Mouse (Mus musculus) kidney, embryonic 16.5 days (tissue): Measurements from ENCODE around the gene Gm20388. TPM values are rescaled to one million over a fixed set of nuclear protein-coding genes. Genes with fewer than 3 reads are reported as not detected.

ENCODE experiments used
- ATAC-seq: fragments of 200-750 bp; cut with Nextera tagmentation; 2 replicates; pipeline ENCODE4 v1.8.0; 2017; ENCODE audit warnings: moderate TSS enrichment; ENCODE audit not compliant: low FRiP score, low TSS enrichment
- H3K27ac ChIP-seq: fragments of 300-500 bp; sonication (generic); 2 replicates; pipeline ENCODE4 v1.5.1; 2014; ENCODE audit warnings: low read length
- H3K27me3 ChIP-seq: fragments of 300-500 bp; sonication (generic); 2 replicates; pipeline ENCODE4 v1.6.1; 2014; ENCODE audit warnings: low read length, control low read depth, mixed read lengths; ENCODE audit not compliant: insufficient read depth
- H3K36me3 ChIP-seq: fragments of 300-500 bp; sonication (generic); 2 replicates; pipeline ENCODE4 v1.6.1; 2014; ENCODE audit warnings: low read length, control low read depth, mixed read lengths; ENCODE audit not compliant: insufficient read depth
- H3K4me1 ChIP-seq: fragments of 300-500 bp; sonication (generic); 2 replicates; pipeline ENCODE4 v1.6.1; 2014; ENCODE audit warnings: low read length, control low read depth, mixed read lengths; ENCODE audit not compliant: insufficient read depth
- H3K4me2 ChIP-seq: fragments of 300-500 bp; sonication (generic); replicated peaks from 2 replicates; pipeline ENCODE4 v1.6.1; 2014; ENCODE audit warnings: low read depth, low read length
- H3K4me3 ChIP-seq: fragments of 300-500 bp; sonication (generic); 2 replicates; pipeline ENCODE4 v1.5.1; 2014; ENCODE audit warnings: mild to moderate bottlenecking, low read length
- H3K9ac ChIP-seq: fragments of 300-500 bp; sonication (generic); replicated peaks from 2 replicates; pipeline ENCODE4 v1.6.1; 2014; ENCODE audit warnings: low read length
- H3K9me3 ChIP-seq: fragments of 300-500 bp; sonication (generic); 2 replicates; pipeline ENCODE4 v1.6.1; 2016; ENCODE audit warnings: low read length, control low read depth
- WGBS: fragments of 180-500 bp; shearing (Covaris S2); extraction: QIAGEN DNeasy Blood & Tissue Kit; methylation state at CpG from one replicate; pipeline ENCODE4 v1.1.7; 2014; 5-methylcytosine and 5-hydroxymethylcytosine counted together
- polyA plus RNA-seq: library from polyadenylated mRNA; unstranded; fragments of >200 nt; fragmentation: Nextera tagmentation; extraction: Ambion mirVana; gene quantifications from 2 replicates; pipeline ENCODE4 v1.2.1, GENCODE M21; 2015

The Gm20388 gene
- polyA plus RNA-seq, 1 experiment from 2014 or later = 7.7 TPM

DNA sequence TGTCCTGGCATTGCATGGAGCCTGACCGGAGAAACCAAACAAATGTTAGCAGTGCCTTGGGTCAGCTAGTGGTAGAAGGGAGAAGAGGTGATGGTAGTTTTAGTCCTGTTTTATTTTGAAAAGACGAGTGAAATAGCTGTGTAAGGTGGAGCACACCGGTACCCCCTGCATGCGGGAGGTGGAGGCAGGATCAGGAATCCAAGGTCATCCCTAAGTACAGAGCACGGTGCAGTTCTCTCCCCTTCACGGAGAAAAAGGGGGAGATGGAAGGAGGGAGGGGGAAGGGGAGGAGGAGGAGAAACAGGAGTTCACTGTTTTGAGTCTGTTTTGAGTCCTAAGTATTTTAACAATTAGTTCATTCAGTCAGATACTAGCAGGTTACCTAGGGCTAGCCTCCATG, 2.0 kb downstream of the Gm20388 start:
- no peaks in the 10 kb centered on the region for H3K36me3 ChIP-seq
- H3K9me3 ChIP-seq = no peaks in the 10 kb centered on the region
- H3K9ac ChIP-seq = peak overlapping the region; percentile 48
- H3K4me1 ChIP-seq = peaks cover 63% of the 10 kb centered on the region
- peak overlapping the region; percentile 66; the same call in 1 of the 2 replicates for H3K27ac ChIP-seq
- WGBS = 43% methylated on average over 6 of the region's 6 CpGs
- no peaks in the 10 kb centered on the region for H3K27me3 ChIP-seq
- ATAC-seq = no peak
- H3K4me3 ChIP-seq = peak overlapping the region; percentile 84
- peak overlapping the region; percentile 93 for H3K4me2 ChIP-seq

DNA sequence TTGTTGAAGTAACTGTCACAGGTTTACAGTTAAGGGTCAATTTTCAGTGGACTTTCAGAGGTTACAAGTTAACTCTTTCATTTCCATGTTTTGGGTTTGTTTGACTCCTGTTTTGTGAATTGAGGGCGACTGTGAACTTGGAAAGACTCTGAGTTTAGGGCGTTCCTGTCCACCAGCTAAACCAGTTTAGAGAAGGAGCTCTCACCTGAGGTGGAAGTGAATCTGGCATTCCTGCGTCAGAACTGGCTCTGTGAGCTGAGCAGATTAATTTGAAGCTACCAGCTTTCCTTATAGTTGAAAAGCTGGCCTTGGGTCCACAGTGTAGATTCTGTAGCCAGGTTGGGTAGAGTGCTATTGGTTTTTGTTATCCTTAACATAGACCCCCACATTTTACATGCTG, 2.5 kb downstream of the Gm20388 start:
- ATAC-seq = no peak
- Histone ChIP-seq H3K4me1 (peaks cover 67% of the 10 kb centered on the region), H3K36me3 (no peaks in the 10 kb centered on the region), H3K27me3 (no peaks in the 10 kb centered on the region), H3K4me2 (peak overlapping the region; percentile 93; the same call in 1 of the 2 replicates), H3K27ac (peak overlapping the region; percentile 66), H3K9ac (peak overlapping the region; percentile 3), H3K4me3 (no peak overlapping the region), H3K9me3 (no peaks in the 10 kb centered on the region)
- WGBS = 63% methylated on average over 3 of the region's 3 CpGs

DNA sequence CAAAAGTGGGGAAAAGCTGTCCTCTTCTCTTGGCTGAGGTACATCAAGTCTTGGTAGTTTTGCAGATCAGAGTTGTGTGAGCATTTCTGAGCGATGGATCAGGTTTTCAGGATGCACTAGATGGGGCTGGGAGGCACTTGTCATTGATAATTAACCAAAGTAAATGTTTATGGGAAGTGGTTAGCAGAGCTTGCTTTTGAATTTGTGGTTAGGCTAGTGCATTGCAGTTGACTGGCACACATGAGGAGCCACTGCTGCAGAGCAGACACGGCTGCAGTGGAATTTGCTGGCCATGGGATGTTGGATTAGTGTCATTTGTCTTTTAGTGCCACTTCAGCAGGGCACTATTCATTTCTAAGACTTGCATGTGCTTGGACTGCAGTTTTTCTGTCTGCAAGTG, 3.5 kb downstream of the Gm20388 start:
- 35% methylated on average over 2 of the region's 2 CpGs for WGBS
- no peak for ATAC-seq
- Histone ChIP-seq H3K9ac (no peak overlapping the region), H3K27ac (peak overlapping the region; percentile 66), H3K4me1 (peaks cover 67% of the 10 kb centered on the region), H3K4me3 (no peak overlapping the region), H3K4me2 (peak overlapping the region; percentile 93; the same call in 1 of the 2 replicates), H3K27me3 (no peaks in the 10 kb centered on the region), H3K36me3 (no peaks in the 10 kb centered on the region), H3K9me3 (no peaks in the 10 kb centered on the region)

DNA sequence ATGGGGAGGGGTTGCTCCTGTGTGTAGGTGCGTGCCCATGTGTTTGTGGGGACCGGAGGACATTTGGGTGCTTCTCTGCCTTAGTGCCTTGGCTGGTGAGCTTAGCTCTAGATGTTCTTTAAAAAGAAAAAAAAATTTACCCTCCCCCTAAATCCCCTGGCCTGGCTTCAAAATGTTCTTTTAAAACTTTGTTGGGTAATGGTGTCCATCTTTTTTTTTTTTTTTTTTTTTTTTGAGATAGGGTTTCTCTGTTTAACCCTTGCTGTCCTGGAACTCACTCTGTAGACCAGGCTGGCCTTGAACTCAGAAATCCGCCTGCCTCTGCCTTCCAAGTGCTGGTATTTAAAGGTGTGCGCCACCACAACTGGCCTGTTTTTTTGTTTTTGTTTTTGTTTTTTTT, 4.7 kb downstream of the Gm20388 start:
- H3K9ac ChIP-seq = peak overlapping the region; percentile 38; the same call in 1 of the 2 replicates

DNA sequence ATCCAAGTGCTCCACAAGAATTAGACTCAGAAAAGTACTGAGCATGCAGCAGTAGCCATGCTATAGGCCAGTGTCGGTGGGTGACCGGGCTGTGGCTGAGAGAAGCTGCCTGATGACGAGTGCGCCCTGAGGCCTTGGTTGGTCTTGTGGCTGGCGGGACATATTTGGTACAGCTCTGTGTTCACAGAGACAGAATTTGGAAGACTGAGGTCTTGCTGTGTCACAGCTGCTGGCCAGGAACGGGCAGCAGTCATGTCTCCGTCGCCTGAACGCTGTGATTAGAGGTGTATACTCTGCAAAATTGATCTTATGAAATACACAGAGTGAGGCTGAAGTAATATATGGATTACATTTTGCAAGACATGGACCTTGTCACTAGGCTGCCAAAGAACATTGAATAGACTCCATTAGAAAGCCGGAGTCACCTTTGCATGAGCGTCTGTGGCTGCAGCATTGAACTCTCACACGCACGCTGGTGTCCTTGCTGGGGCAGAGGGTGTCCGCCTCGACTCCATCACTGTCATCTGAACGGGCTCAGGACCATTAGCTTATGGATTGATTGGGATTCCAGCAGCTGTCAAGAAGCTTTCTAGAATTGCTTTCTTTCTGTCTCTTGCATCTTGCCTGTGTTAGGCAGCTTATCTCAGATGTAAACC, 5.7 kb downstream of the Gm20388 start:
- Histone ChIP-seq H3K27me3 (no peaks in the 10 kb centered on the region), H3K9ac (no peak overlapping the region), H3K4me2 (no peak overlapping the region), H3K4me3 (no peak overlapping the region), H3K4me1 (peaks cover 69% of the 10 kb centered on the region), H3K27ac (no peak overlapping the region), H3K9me3 (no peaks in the 10 kb centered on the region), H3K36me3 (no peaks in the 10 kb centered on the region)
- WGBS = 65% methylated on average over 16 of the region's 16 CpGs
- ATAC-seq = no peak

More for the DNA sequence above, 4.7 kb downstream of the Gm20388 start:
- WGBS = 79% methylated on average over 4 of the region's 4 CpGs
- Histone ChIP-seq H3K4me2 (no peak overlapping the region), H3K36me3 (no peaks in the 10 kb centered on the region), H3K4me3 (no peak overlapping the region), H3K9me3 (no peaks in the 10 kb centered on the region), H3K27ac (no peak overlapping the region), H3K27me3 (no peaks in the 10 kb centered on the region), H3K4me1 (peaks cover 63% of the 10 kb centered on the region)
- no peak for ATAC-seq

DNA sequence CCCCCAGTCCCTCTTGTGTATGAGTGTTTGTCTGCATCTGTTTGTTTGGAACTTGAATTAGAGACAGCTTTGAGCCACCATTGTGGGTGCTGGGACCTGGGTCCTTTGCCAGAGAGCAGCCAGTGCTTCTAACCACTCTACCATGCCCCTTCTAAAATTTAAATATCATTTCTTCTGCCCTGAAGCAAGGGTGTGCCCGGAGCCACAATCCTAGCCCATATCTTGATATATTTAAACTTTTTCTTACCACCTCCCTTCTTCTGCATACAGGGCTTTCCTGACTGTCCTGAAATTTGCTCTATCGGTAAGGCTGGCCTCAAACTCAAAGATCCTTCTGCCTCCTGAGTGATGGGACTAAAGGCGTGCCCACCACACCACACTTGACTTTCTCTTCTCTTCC, 6.8 kb downstream of the Gm20388 start:
- Histone ChIP-seq H3K27ac (no peak overlapping the region), H3K4me1 (peaks cover 61% of the 10 kb centered on the region), H3K27me3 (no peaks in the 10 kb centered on the region), H3K4me3 (no peak overlapping the region), H3K4me2 (no peak overlapping the region), H3K9ac (no peak overlapping the region), H3K36me3 (no peaks in the 10 kb centered on the region), H3K9me3 (no peaks in the 10 kb centered on the region)
- 86% methylated on average over 3 of the region's 3 CpGs for WGBS
- ATAC-seq = no peak

DNA sequence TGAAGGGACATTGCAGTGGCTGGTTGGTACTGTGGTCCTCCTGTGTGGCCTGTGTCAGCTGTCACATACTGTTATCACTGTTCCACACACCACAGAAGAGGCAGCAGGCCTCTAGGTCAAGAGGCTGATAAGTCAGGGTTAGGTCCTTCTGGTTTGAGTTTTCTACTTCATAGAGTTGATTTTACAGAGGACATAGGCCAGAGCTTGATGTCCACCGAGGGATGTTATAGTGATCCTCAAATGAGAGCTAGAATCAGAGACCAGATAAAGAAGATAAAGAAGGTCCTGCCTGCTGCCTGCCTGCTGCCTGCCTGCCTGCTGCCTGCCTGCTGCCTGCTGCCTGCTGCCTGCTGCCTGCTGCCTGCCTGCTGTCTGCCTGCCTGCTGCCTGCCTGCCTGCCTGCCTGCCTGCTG, 7.5 kb downstream of the Gm20388 start:
- ATAC-seq = no peak
- Histone ChIP-seq H3K9me3 (no peaks in the 10 kb centered on the region), H3K4me3 (no peak overlapping the region), H3K27ac (no peak overlapping the region), H3K36me3 (no peaks in the 10 kb centered on the region), H3K4me1 (peaks cover 53% of the 10 kb centered on the region), H3K9ac (no peak overlapping the region), H3K4me2 (no peak overlapping the region), H3K27me3 (no peaks in the 10 kb centered on the region)
- WGBS = 50% methylated on average over 1 of the region's 1 CpGs

DNA sequence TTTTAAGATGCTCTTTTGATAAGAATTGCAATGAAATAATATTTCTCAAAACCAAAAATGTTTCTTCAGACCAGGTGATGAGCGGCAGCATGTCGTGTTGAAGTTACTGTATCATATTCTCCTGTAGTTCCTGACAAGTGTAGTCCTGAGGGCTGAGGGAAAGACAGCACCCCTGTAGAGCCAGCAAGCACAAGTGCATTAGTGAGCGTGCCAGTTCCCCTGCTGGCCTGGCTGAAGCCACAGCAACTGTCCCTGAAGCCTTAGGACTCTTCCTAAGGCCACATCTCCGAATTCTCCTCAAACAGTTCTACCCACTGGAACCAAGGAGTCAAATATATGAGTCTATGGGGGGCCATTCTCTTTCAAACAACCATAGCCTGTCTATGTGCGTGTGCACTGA, 12.6 kb downstream of the Gm20388 start:
- no peak overlapping the region for H3K9ac ChIP-seq
- no peak overlapping the region for H3K4me3 ChIP-seq
- no peak for ATAC-seq
- peaks cover 12% of the 10 kb centered on the region; the same call in 1 of the 2 replicates for H3K4me1 ChIP-seq
- H3K27ac ChIP-seq = no peak overlapping the region
- H3K27me3 ChIP-seq = no peaks in the 10 kb centered on the region
- H3K36me3 ChIP-seq = no peaks in the 10 kb centered on the region
- no peaks in the 10 kb centered on the region for H3K9me3 ChIP-seq
- no peak overlapping the region for H3K4me2 ChIP-seq
- WGBS = 86% methylated on average over 5 of the region's 5 CpGs

DNA sequence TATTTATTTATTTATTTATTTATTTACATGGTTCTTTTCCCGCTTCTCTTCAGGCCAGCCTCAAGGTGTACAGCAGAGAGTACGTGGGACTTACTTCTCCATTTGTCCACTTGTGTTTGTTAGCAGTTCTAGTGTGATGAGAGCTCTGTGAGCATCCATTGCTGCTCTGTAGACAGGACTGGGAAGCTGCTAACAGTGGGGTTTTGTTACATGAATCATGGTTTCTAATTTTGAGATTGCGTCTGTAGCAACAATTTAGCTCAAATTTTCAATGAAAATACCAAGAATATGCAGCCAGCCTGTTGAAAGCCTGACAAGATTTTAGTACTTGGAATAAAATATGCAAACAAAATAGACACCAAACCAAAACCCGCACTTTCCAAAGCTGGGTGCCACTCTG, 14.8 kb downstream of the Gm20388 start:
- WGBS = 92% methylated on average over 4 of the region's 4 CpGs
- no peak for ATAC-seq

DNA sequence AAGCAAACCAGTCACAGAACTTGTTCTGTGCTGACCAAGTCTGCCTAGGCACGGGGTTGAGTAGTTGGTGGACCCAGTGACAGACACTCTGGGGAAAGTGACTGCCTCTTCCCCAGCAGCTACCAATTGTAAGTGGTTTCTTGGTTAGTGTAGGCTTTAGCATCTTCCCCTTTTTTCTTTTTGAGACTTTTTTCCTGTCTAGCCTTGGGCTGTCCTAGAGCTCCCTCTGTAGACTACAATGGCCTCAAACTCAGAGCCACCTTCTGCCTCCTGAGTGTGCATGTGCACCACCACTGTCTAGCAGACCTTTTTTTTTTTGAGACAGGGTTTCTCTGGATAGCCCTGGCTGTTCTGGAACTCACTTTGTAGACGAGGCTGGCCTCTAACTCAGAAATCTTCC, 15.8 kb downstream of the Gm20388 start:
- Histone ChIP-seq H3K4me2 (no peak overlapping the region), H3K36me3 (no peaks in the 10 kb centered on the region), H3K27me3 (no peaks in the 10 kb centered on the region), H3K4me1 (peaks cover 6% of the 10 kb centered on the region; the same call in 1 of the 2 replicates), H3K9me3 (no peaks in the 10 kb centered on the region), H3K4me3 (no peak overlapping the region), H3K9ac (no peak overlapping the region), H3K27ac (no peak overlapping the region)
- no peak for ATAC-seq
- WGBS = 81% methylated on average over 2 of the region's 2 CpGs

More for the DNA sequence above, 14.8 kb downstream of the Gm20388 start:
- Histone ChIP-seq H3K27ac (no peak overlapping the region), H3K4me3 (no peak overlapping the region), H3K4me2 (no peak overlapping the region), H3K27me3 (no peaks in the 10 kb centered on the region), H3K36me3 (no peaks in the 10 kb centered on the region), H3K9me3 (no peaks in the 10 kb centered on the region), H3K9ac (no peak overlapping the region), H3K4me1 (peaks cover 10% of the 10 kb centered on the region; the same call in 1 of the 2 replicates)
